Mouse (Mus musculus): ENCODE measurements around the gene Fpgs. TPM values are rescaled to one million over a fixed set of nuclear protein-coding genes. Genes with fewer than 3 reads are reported as not detected.

Gene Fpgs
- total RNA-seq, 2 experiments from 2014 or later = 9.4 to 10.5 TPM

DNA sequence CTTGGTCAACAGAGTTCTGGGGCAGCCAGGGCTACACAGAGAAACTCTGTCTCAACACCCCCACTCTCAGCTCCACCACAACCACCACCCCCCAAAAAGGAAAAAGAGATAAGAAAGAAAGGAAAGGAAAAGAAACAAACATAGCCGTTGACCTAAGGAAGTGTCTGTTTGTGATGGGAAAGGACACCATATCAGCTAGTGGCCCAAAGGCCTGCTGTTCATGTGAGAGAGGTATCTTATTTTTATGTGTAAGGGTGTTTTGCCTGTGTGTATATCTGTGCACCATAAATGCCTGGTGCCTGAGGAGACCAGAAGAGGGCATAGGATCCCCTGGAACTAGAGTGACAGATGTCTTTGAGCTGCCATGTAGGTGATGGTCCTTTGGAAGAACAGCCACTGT, 64.3 kb downstream of the Fpgs start:
- TF ChIP-seq CTCF (IDR thresholded peaks at IDR 0.05) = no peak
- intact Hi-C loops (cut with DNase I) = no loop called here
- Histone ChIP-seq H3K27ac (no peak overlapping the region), H3K4me3 (no peak overlapping the region)
- DNase-seq (ENCODE audit: extremely low spot score in 1 of 2, low spot score in 2 of 2) = no peak

DNA sequence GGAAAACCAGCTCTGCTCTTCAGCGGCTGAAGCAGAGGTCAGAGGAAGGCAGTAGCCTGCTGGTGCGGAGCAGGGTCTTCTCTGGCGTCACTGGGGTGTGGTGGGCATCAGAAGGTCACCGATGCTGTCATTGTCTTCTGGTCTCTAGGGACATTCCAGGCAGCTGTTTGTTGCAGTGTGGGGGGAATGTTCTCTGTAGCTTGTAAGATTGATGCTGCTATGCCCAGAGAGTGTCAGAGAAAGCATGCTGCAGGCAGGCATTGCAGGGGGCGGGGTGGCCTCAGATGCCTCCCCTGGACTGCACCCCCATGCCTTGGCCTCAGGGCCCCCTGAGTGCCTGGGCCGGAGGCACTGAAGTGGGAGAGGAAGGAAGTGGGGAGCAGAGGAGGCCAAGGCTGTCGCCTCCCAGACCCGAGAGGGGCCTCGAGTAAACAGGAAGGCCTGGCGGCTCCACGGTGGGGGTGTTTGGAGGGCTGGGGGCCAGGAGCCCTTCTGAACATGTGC, 66.1 kb downstream of the Fpgs start:
- intact Hi-C loops (cut with DNase I) = no loop called here
- Histone ChIP-seq H3K27ac (no peak overlapping the region), H3K4me3 (no peak overlapping the region)
- no peak for DNase-seq (ENCODE audit: extremely low spot score in 1 of 2, low spot score in 2 of 2)
- TF ChIP-seq CTCF (IDR thresholded peaks at IDR 0.05) = no peak

DNA sequence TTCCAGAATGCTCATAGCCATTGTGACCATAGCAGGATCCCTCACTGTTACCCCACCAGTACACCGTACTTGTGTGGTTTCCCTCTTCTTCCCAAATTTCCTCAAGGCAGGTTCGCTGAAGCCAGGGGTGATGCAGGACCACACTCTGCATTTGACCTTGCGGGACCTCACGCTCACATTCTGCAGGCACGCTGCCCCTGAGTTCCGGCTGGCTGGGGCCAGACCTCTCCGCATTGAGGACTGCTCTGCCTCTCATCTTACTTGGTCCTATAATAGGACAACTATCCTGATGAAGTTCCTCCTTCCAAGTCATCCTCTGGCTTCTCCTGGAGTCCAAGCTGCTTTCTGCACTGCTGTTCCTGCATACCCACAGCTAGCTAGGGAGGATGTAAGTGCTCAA, 67.3 kb downstream of the Fpgs start:
- DNase-seq (ENCODE audit: extremely low spot score in 1 of 2, low spot score in 2 of 2) = no peak
- no peak overlapping the region for H3K27ac ChIP-seq
- intact Hi-C loops (cut with DNase I) = no loop called here
- no peak overlapping the region for H3K4me3 ChIP-seq
- no peak for TF ChIP-seq CTCF (IDR thresholded peaks at IDR 0.05)

DNA sequence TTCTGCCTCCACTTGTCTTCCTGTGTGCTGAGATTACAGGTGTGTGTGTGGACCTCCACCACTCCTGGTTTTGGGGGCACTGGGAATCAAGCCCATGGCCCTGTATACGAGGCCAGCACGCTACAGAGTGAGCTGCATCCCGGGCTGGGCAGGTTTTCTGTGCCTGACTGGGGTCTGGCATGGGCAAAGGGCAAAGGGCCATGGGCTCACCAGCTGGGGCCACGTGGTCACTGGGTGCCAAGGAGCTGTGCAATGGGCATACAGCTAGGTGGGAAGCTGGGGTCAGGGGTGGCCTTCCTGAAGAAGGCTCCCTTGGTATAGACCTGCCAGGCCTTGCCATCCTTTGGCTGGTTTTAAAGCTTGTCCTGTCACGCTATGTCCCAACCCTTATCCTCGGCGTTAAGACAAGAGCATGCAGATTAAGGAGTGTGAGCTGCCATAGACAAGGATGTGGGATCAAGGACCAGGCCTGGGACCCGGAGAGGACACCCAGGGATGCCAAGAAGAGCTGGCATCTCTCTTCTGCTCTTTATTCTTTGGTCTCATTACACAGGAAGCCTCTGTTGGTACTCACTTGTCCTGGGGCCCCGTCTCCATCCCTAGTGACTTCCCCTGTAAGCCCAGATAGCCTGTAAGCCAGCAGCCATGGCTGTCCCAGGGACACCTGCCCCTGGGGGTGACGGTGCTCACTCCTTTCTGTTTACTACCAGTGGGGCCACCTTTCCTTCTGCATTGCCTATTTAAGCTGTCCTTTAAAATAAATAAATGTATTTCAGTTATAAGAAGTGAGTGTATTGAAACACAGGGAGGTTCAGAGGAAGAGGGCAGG, 69.5 kb downstream of the Fpgs start:
- no peak for TF ChIP-seq CTCF (IDR thresholded peaks at IDR 0.05)
- peak overlapping the region; percentile 21; the same call in 1 of the 2 replicates for H3K27ac ChIP-seq
- no peak for DNase-seq (ENCODE audit: extremely low spot score in 1 of 2, low spot score in 2 of 2)
- H3K4me3 ChIP-seq = no peak overlapping the region
- intact Hi-C loops (cut with DNase I) = loop anchor here (5.0 kb wide), 1 partner anchor 123 kb away; the partner anchor contains the start of gene Tor2a

DNA sequence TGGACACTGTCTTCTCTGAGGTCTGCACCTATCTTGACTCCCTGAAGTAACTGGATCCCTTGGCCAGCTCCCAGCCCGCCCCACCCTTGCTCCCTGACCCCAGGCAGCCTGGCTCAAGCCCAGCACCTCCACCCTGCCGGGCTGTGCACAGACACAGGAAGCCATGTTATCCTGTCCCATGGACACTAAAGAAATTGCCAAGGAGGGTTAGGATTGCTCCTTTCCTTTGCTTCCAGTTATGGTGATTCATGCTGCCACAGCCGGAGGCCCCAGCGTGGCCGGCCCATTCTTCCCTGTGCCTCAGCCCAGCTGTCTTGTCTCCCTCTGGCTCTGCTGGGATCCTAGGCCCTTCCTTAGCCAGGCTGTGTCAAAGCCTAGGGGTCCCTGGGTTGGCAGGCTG, 70.3 kb downstream of the Fpgs start:
- H3K4me3 ChIP-seq = no peak overlapping the region
- no peak for TF ChIP-seq CTCF (IDR thresholded peaks at IDR 0.05)
- intact Hi-C loops (cut with DNase I) = loop anchor here (5.0 kb wide), 1 partner anchor 124 kb away; the partner anchor contains the start of gene Tor2a
- no peak for DNase-seq (ENCODE audit: extremely low spot score in 1 of 2, low spot score in 2 of 2)
- H3K27ac ChIP-seq = peak overlapping the region; percentile 21; the same call in 1 of the 2 replicates

Small RNAs within 50 kb of the gene (microRNA-seq; reads per million reads assigned to microRNA genes)
- gene Gm47291 (0 reads per million in 2 experiments), gene Mir1954 (0 reads per million in 2 experiments), gene Mir2861 (0 reads per million in 2 experiments), gene Mir3960 (0 reads per million in 2 experiments), gene Mir8093 (0 to 0.24 reads per million in 2 experiments)

Other genes with a start within 250 kb of the Fpgs start
- gene Fam102a, start 168.8 kb downstream of the Fpgs start, total RNA-seq (2021) = 10 to 100 TPM; 61.1 to 64.8 TPM
- 10 to 100 TPM; 79.4 to 82.6 TPM for gene Dpm2, start 133.3 kb downstream of the Fpgs start, total RNA-seq (2021)
- 10 to 100 TPM; 10.1 to 14.1 TPM for gene Pip5kl1, start 129.3 kb downstream of the Fpgs start, total RNA-seq (2021)
- gene 9430097D07Rik, start 128.5 kb downstream of the Fpgs start, total RNA-seq (2021) = 1 to 10 TPM in 1 of 2 experiments, under 1 TPM in 1; 0.75 to 1.1 TPM
- 10 to 100 TPM; 37.2 to 38.0 TPM for gene St6galnac4, start 117.0 kb downstream of the Fpgs start, total RNA-seq (2021)
- gene St6galnac6, start 104.4 kb downstream of the Fpgs start, total RNA-seq (2021) = 100 to 1,000 TPM; 122 to 133 TPM
- 100 to 1,000 TPM; 140 to 153 TPM for gene Ak1, start 82.4 kb downstream of the Fpgs start, total RNA-seq (2021)
- gene Eng, start 57.5 kb downstream of the Fpgs start, total RNA-seq (2021) = 10 to 100 TPM; 22.2 to 23.0 TPM
- gene Cdk9, start 8.9 kb upstream of the Fpgs start, total RNA-seq (2021) = 100 to 1,000 TPM; 129 to 134 TPM
- gene Sh2d3c, start 16.9 kb upstream of the Fpgs start, total RNA-seq (2021) = 10 to 100 TPM; 31.1 to 42.5 TPM
- 1 to 10 TPM; 1.6 to 2.2 TPM for gene 6330409D20Rik, start 36.9 kb upstream of the Fpgs start, total RNA-seq (2021)
- 10 to 100 TPM; 30.4 to 30.7 TPM for gene Tor2a, start 53.1 kb upstream of the Fpgs start, total RNA-seq (2021)
- under 1 TPM; 0.40 to 0.52 TPM for gene Ttc16, start 71.5 kb upstream of the Fpgs start, total RNA-seq (2021)
- gene Ptrh1, start 71.6 kb upstream of the Fpgs start, total RNA-seq (2021) = 1 to 10 TPM; 7.9 to 9.3 TPM
- gene Cfap157, start 80.3 kb upstream of the Fpgs start, total RNA-seq (2021) = under 1 TPM; 0.20 to 0.61 TPM
- 100 to 1,000 TPM; 947 to 984 TPM for gene Stxbp1, start 143.1 kb upstream of the Fpgs start, total RNA-seq (2021)
- gene Fam129b, start 172.0 kb upstream of the Fpgs start, total RNA-seq (2021) = 10 to 100 TPM; 24.4 to 31.4 TPM

Measured in left cerebral cortex, adult 2 months (tissue).